Mouse (Mus musculus): Measurements from ENCODE around the gene Osbpl11. TPM values are rescaled to one million over a fixed set of nuclear protein-coding genes. Genes with fewer than 3 reads are reported as not detected.

The Osbpl11 gene
- total and polyA plus RNA-seq, 2 experiments from 2014 or later = 10.4 to 20.3 TPM

- peak overlapping the region; percentile 94 for H3K9ac ChIP-seq (replicated peaks; ENCODE audit: low read depth, low read length)
- ATAC-seq (ENCODE audit: insufficient read depth, low read depth) (no peak), DNase-seq (ENCODE audit: low spot score) (peak; percentile 29)
- H3K9me3 ChIP-seq (replicated peaks; ENCODE audit: control insufficient read depth, low read length) = no peaks in the 10 kb centered on the region
- H3K36me3 ChIP-seq (replicated peaks; ENCODE audit: control insufficient read depth, insufficient read depth, low read length) = no peaks in the 10 kb centered on the region
- H3K4me2 ChIP-seq (ENCODE audit: low read depth, low read length) = peak overlapping the region; percentile 80
- no peak for TF ChIP-seq CTCF (IDR thresholded peaks at IDR 0.05; ENCODE audit: low read depth)
- no peak for TF ChIP-seq EP300 (IDR thresholded peaks at IDR 0.05; ENCODE audit: low read depth)
- H3K4me1 ChIP-seq (ENCODE audit: control insufficient read depth, insufficient read depth) = peaks cover 20% of the 10 kb centered on the region; the same call in 1 of the 2 replicates
- 8% methylated on average over 4 of the region's 4 CpGs for WGBS
- peak overlapping the region; percentile 90 for H3K4me3 ChIP-seq (ENCODE audit: low read depth, low read length)
- peak overlapping the region; percentile 96; the same call in 1 of the 2 replicates for H3K27ac ChIP-seq (ENCODE audit: low read depth)
- no peaks in the 10 kb centered on the region for H3K27me3 ChIP-seq (ENCODE audit: control insufficient read depth, insufficient read depth, low read length)
These were observed 1.3 kb downstream of the Osbpl11 start for GRCm38 (mm10) chr16:33186134-33186533.

- H3K9ac ChIP-seq (replicated peaks; ENCODE audit: low read depth, low read length) = 0 out of 2 replicates have a peak overlapping the region, but pooled peaks have one; percentile 10
- no peaks in the 10 kb centered on the region for H3K36me3 ChIP-seq (replicated peaks; ENCODE audit: control insufficient read depth, insufficient read depth, low read length)
- no peak for DNase-seq (ENCODE audit: low spot score)
- no peak for TF ChIP-seq EP300 (IDR thresholded peaks at IDR 0.05; ENCODE audit: low read depth)
- peaks cover 28% of the 10 kb centered on the region for H3K4me1 ChIP-seq (ENCODE audit: control insufficient read depth, insufficient read depth)
- no peaks in the 10 kb centered on the region for H3K9me3 ChIP-seq (replicated peaks; ENCODE audit: control insufficient read depth, low read length)
- H3K27me3 ChIP-seq (ENCODE audit: control insufficient read depth, insufficient read depth, low read length) = no peaks in the 10 kb centered on the region
- ATAC-seq (ENCODE audit: insufficient read depth, low read depth) = no peak
- WGBS = 51% methylated on average over 3 of the region's 3 CpGs
- H3K4me2 ChIP-seq (ENCODE audit: low read depth, low read length) = peak overlapping the region; percentile 6; the same call in 1 of the 2 replicates
- H3K27ac ChIP-seq (ENCODE audit: low read depth) = peak overlapping the region; percentile 43; the same call in 1 of the 2 replicates
- no peak overlapping the region for H3K4me3 ChIP-seq (ENCODE audit: low read depth, low read length)
These were observed 3.2 kb downstream of the Osbpl11 start for GRCm38 (mm10) chr16:33188076-33188475.

DNA sequence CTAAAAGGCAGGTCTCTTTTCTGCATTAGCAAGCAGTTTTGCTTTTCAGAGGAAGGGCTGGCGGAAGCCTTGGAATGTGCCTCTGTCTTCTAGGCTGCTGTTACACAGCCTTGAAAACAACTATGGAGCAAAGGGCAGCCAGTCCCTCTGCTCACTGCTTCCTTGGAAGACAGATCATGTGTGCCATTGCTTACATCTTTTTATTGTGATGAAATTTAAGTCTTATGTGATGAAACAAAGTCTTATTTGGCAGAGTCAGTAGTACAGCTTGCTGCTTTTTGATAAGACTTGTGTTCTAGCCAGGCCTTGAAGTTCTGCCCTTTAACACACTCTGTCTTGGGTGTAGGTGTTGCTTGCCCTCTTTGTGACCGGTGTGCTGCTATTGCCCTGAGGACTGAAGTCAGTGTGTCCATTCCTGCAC is 6.8 kb downstream of the Osbpl11 start:
- 55% methylated on average over 2 of the region's 2 CpGs for WGBS
- H3K27me3 ChIP-seq (ENCODE audit: control insufficient read depth, insufficient read depth, low read length) = no peaks in the 10 kb centered on the region
- peak overlapping the region; percentile 13; the same call in 1 of the 2 replicates for H3K9ac ChIP-seq (replicated peaks; ENCODE audit: low read depth, low read length)
- H3K36me3 ChIP-seq (replicated peaks; ENCODE audit: control insufficient read depth, insufficient read depth, low read length) = peaks cover 8% of the 10 kb centered on the region; the same call in 1 of the 2 replicates
- TF ChIP-seq EP300 (IDR thresholded peaks at IDR 0.05; ENCODE audit: low read depth) = no peak
- no peak for TF ChIP-seq CTCF (IDR thresholded peaks at IDR 0.05; ENCODE audit: low read depth)
- no peaks in the 10 kb centered on the region for H3K9me3 ChIP-seq (replicated peaks; ENCODE audit: control insufficient read depth, low read length)
- DNase-seq (ENCODE audit: low spot score) (peak; percentile 26), ATAC-seq (ENCODE audit: insufficient read depth, low read depth) (no peak)
- no peak overlapping the region for H3K4me3 ChIP-seq (ENCODE audit: low read depth, low read length)
- H3K4me1 ChIP-seq (ENCODE audit: control insufficient read depth, insufficient read depth) = peaks cover 21% of the 10 kb centered on the region
- no peak overlapping the region for H3K4me2 ChIP-seq (ENCODE audit: low read depth, low read length)
- peak overlapping the region; percentile 16; the same call in 1 of the 2 replicates for H3K27ac ChIP-seq (ENCODE audit: low read depth)

GRCm38 (mm10) chr16:33192280-33192679 is 7.4 kb downstream of the Osbpl11 start:
- H3K27ac ChIP-seq (ENCODE audit: low read depth) = peak overlapping the region; percentile 16; the same call in 1 of the 2 replicates
- no peak overlapping the region for H3K4me2 ChIP-seq (ENCODE audit: low read depth, low read length)
- H3K4me3 ChIP-seq (ENCODE audit: low read depth, low read length) = no peak overlapping the region
- peaks cover 13% of the 10 kb centered on the region; the same call in 1 of the 2 replicates for H3K36me3 ChIP-seq (replicated peaks; ENCODE audit: control insufficient read depth, insufficient read depth, low read length)
- H3K4me1 ChIP-seq (ENCODE audit: control insufficient read depth, insufficient read depth) = peaks cover 16% of the 10 kb centered on the region
- no peaks in the 10 kb centered on the region for H3K27me3 ChIP-seq (ENCODE audit: control insufficient read depth, insufficient read depth, low read length)
- TF ChIP-seq CTCF (IDR thresholded peaks at IDR 0.05; ENCODE audit: low read depth) (no peak), EP300 (IDR thresholded peaks at IDR 0.05; ENCODE audit: low read depth) (no peak)
- WGBS = 79% methylated on average over 2 of the region's 2 CpGs
- DNase-seq (ENCODE audit: low spot score) (no peak), ATAC-seq (ENCODE audit: insufficient read depth, low read depth) (no peak)
- no peaks in the 10 kb centered on the region for H3K9me3 ChIP-seq (replicated peaks; ENCODE audit: control insufficient read depth, low read length)
- no peak overlapping the region for H3K9ac ChIP-seq (replicated peaks; ENCODE audit: low read depth, low read length)

DNA sequence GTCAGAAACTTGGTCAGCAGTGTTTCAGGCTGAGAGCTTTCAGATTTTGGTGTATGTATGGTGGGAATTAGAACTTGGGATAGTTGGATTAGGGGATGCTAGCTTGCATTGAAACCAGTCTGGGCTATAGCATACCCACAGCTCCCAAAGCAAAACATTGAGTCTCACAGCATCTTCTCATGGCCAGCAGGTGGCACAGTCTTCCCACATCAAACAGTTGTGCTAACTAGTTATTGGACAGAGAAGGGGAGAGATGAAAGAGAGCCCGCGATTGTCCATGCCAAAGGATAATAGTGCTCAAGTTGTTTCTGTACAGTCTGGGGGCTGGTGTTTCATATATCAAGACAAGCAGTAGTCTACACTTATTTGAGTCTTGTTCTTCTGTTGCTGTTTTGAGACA is 8.8 kb downstream of the Osbpl11 start:
- H3K36me3 ChIP-seq (replicated peaks; ENCODE audit: control insufficient read depth, insufficient read depth, low read length) = peaks cover 18% of the 10 kb centered on the region
- H3K27ac ChIP-seq (ENCODE audit: low read depth) = no peak overlapping the region
- H3K9ac ChIP-seq (replicated peaks; ENCODE audit: low read depth, low read length) = no peak overlapping the region
- H3K4me2 ChIP-seq (ENCODE audit: low read depth, low read length) = no peak overlapping the region
- WGBS = 28% methylated on average over 2 of the region's 2 CpGs
- TF ChIP-seq EP300 (IDR thresholded peaks at IDR 0.05; ENCODE audit: low read depth) (no peak), CTCF (IDR thresholded peaks at IDR 0.05; ENCODE audit: low read depth) (peak; percentile 83)
- H3K4me3 ChIP-seq (ENCODE audit: low read depth, low read length) = no peak overlapping the region
- no peaks in the 10 kb centered on the region for H3K9me3 ChIP-seq (replicated peaks; ENCODE audit: control insufficient read depth, low read length)
- DNase-seq (ENCODE audit: low spot score) (peak; percentile 75), ATAC-seq (ENCODE audit: insufficient read depth, low read depth) (peak; percentile 65)
- no peaks in the 10 kb centered on the region for H3K27me3 ChIP-seq (ENCODE audit: control insufficient read depth, insufficient read depth, low read length)
- H3K4me1 ChIP-seq (ENCODE audit: control insufficient read depth, insufficient read depth) = peaks cover 8% of the 10 kb centered on the region; the same call in 1 of the 2 replicates
